8 mouse cellular contexts compared by ENCODE assay signal in the genomic region with DNA sequence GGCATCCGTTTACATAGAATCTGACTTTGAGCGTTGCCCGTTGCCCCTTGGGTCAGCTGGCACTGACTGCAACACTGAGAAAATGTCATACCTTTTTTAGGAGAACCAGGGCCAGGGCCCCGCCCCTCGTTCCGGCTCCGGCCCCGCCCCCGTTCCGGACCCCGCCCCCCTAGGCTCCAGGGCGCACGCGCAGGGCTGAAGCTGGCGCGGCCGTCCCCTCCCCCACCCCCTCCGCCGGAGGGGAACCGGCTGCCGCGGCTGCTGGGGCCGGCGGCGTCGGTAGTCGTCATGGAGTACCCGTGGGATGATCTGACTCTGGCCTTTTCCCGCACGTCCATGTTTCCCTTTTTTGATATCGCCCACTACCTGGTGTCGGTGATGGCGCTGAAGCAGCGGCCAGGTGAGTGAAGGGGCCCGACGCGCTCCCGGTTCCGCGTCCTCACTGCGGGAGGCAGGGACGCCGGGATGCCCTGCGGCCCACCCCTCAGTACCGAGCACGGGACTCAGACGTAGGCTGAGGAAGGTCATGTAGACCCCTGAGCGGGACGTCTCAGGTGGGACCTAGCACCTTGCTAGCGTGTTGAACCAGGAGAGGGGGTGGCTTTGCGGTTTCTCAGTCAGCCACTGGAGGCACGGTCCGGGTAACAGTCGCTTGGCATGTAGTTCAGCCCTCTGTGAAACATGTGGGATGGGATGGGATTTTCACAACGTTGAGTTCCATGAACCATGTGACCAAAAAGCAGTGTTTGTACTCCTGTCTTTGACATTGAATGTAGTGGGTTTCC. TPM values are rescaled to one million over a fixed set of nuclear protein-coding genes. Genes with fewer than 3 reads are reported as not detected.
DNase-seq lines count a peak whose midpoint lies in the region; ATAC-seq lines count a peak whose summit lies in the region.

TSS of gene Tmem38b (plus strand) at position 225 of the 785 bp plus-strand sequence.

- peak; percentile 93 for ATAC-seq in hindbrain, embryonic 16.5 days
- peak; percentile 69 for ATAC-seq in megakaryocyte progenitor cell, adult 5-6 weeks (replicated peaks; ENCODE audit: poor library complexity)

- intact Hi-C loops in left cerebral cortex, postnatal 10 days (cut with DNase I): loop anchor here (5.0 kb wide), 1 partner anchor 89 kb away; no protein-coding TSS in a partner anchor

- H3K9ac ChIP-seq in hindbrain, embryonic 16.5 days (ENCODE audit: low read depth, low read length): peak within 1 kb of the TSS; percentile 80

- H3K4me2 ChIP-seq in hindbrain, embryonic 16.5 days (ENCODE audit: low read length): peak within 1 kb of the TSS; percentile 77

- WGBS in hindbrain, embryonic 16.5 days: under 1% methylated on average over 55 of the region's 55 CpGs

- peak within 1 kb of the TSS; percentile 73 for H3K27ac ChIP-seq in hindbrain, embryonic 16.5 days (ENCODE audit: low read depth, low read length)

- no peaks in the 10 kb centered on the region for H3K36me3 ChIP-seq in hindbrain, embryonic 16.5 days (ENCODE audit: control insufficient read depth, insufficient read depth, low read length)

- H3K9me3 ChIP-seq in hindbrain, embryonic 16.5 days (ENCODE audit: control insufficient read depth, low read length): no peaks in the 10 kb centered on the region

- H3K4me1 ChIP-seq in hindbrain, embryonic 16.5 days (ENCODE audit: control insufficient read depth, insufficient read depth, low read depth, low read length): peaks cover 4% of the 10 kb centered on the region; the same call in 1 of the 2 replicates

- peak; percentile 86 for DNase-seq in ZHBTc4 (ENCODE audit: low read depth, low spot score)
- DNase-seq in cerebellum, postnatal 36 days: peak; percentile 74 to 84
- DNase-seq in gastrocnemius, adult 18-20 months (ENCODE audit: low spot score): peak; percentile 71
- peak; percentile 25 to 85 for DNase-seq in left cerebral cortex, postnatal 10 days (ENCODE audit: extremely low spot score in 1 of 2, low spot score in 2 of 2)
- DNase-seq in right cerebral cortex, postnatal 10 days (ENCODE audit: low spot score in 2 of 2): peak; percentile 73 to 84
- DNase-seq in urinary bladder, postnatal 25 days (ENCODE audit: low spot score): peak; percentile 75

- peak within 1 kb of the TSS; percentile 77 for H3K4me3 ChIP-seq in hindbrain, embryonic 16.5 days (ENCODE audit: low read length)

- H3K27me3 ChIP-seq in hindbrain, embryonic 16.5 days (replicated peaks; ENCODE audit: control insufficient read depth, insufficient read depth, low read length): no peaks in the 10 kb centered on the region

RNA-seq across cellular contexts. Expression of gene Tmem38b, which starts in this region (rescaled TPM):
- 10 to 100 TPM; 55.7 to 57.2 TPM for total RNA-seq in gastrocnemius, adult 18-20 months (2021)
- polyA plus RNA-seq in hindbrain, embryonic 16.5 days (2015; fragmentation: Nextera tagmentation; extraction: Ambion mirVana): 6.1 and 6.9 TPM in 2 replicates
- 10 to 100 TPM; 10.7 to 13.6 TPM for total RNA-seq in left cerebral cortex, postnatal 10 days (2021)
- total RNA-seq in megakaryocyte progenitor cell, adult 5-6 weeks (2015): 25.2 and 25.5 TPM in 2 replicates
- total RNA-seq in megakaryocyte progenitor cell, adult 5-6 weeks (2017): 13.2 and 14.3 TPM in 2 replicates

Comparison
In these comparisons a context has a peak if more than half of its experiments do, and no peak if none do; other contexts are left out.
1. Peak in every context shown above with its lines: DNase-seq, ATAC-seq, H3K4me3 ChIP-seq and H3K27ac ChIP-seq.